Mouse (Mus musculus): Measurements from ENCODE around the gene Ash1l. TPM values are rescaled to one million over a fixed set of nuclear protein-coding genes. Genes with fewer than 3 reads are reported as not detected.
A peak's percentile ranks its signal among the peaks of the same experiment; 100 is the strongest.
"Not testable (repeated sequence)": the region's sequence is repeated elsewhere in the genome, so short reads cannot be mapped to it uniquely, and the experiment has no call there.

Gene Ash1l
- total and polyA plus RNA-seq, 2 experiments = 3.9 to 11.8 TPM

GRCm38 (mm10) chr3:89043359-89043758 lies 92.9 kb downstream of the Ash1l start:
- Histone ChIP-seq H3K4me3 (ENCODE audit: insufficient read depth, low read depth, low read length) (no peak overlapping the region), H3K27ac (replicated peaks; ENCODE audit: insufficient read depth, low read depth, low read length) (no peak overlapping the region), H3K4me1 (ENCODE audit: control insufficient read depth, insufficient read depth, low read length) (no peaks in the 10 kb centered on the region), H3K36me3 (ENCODE audit: control insufficient read depth, insufficient read depth, low read length) (peaks cover 58% of the 10 kb centered on the region), H3K9ac (ENCODE audit: low read depth, low read length) (no peak overlapping the region), H3K27me3 (ENCODE audit: control insufficient read depth, insufficient read depth, low read length) (no peaks in the 10 kb centered on the region), H3K79me2 (ENCODE audit: control insufficient read depth, insufficient read depth, low read length) (no peaks in the 10 kb centered on the region)
- no peak for TF ChIP-seq CTCF (IDR thresholded peaks at IDR 0.05; ENCODE audit: low read depth, low read length)
- TF ChIP-seq POLR2A (IDR thresholded peaks at IDR 0.05; ENCODE audit: extremely low read depth, insufficient read depth, low read length) = no peak
- DNase-seq (ENCODE audit: extremely low read depth, low read depth, low spot score) = no peak
- WGBS = 85% methylated on average over 4 of the region's 4 CpGs

- H3K36me3 ChIP-seq (ENCODE audit: control insufficient read depth, insufficient read depth, low read length) = peaks cover 62% of the 10 kb centered on the region
- no peaks in the 10 kb centered on the region for H3K79me2 ChIP-seq (ENCODE audit: control insufficient read depth, insufficient read depth, low read length)
- no peaks in the 10 kb centered on the region for H3K27me3 ChIP-seq (ENCODE audit: control insufficient read depth, insufficient read depth, low read length)
- no peak overlapping the region for H3K27ac ChIP-seq (replicated peaks; ENCODE audit: insufficient read depth, low read depth, low read length)
- no peak overlapping the region for H3K4me3 ChIP-seq (ENCODE audit: insufficient read depth, low read depth, low read length)
- no peak for DNase-seq (ENCODE audit: extremely low read depth, low read depth, low spot score)
- H3K4me1 ChIP-seq (ENCODE audit: control insufficient read depth, insufficient read depth, low read length) = no peaks in the 10 kb centered on the region
- H3K9ac ChIP-seq (ENCODE audit: low read depth, low read length) = no peak overlapping the region
- WGBS = 97% methylated on average over 9 of the region's 9 CpGs
- TF ChIP-seq POLR2A (IDR thresholded peaks at IDR 0.05; ENCODE audit: extremely low read depth, insufficient read depth, low read length) (no peak), CTCF (IDR thresholded peaks at IDR 0.05; ENCODE audit: low read depth, low read length) (no peak)
Observed at GRCm38 (mm10) chr3:89058361-89058760, 107.9 kb downstream of the Ash1l start.

GRCm38 (mm10) chr3:89058783-89059182 lies 108.4 kb downstream of the Ash1l start:
- no peaks in the 10 kb centered on the region for H3K27me3 ChIP-seq (ENCODE audit: control insufficient read depth, insufficient read depth, low read length)
- 93% methylated on average over 3 of the region's 3 CpGs for WGBS
- peaks cover 64% of the 10 kb centered on the region for H3K36me3 ChIP-seq (ENCODE audit: control insufficient read depth, insufficient read depth, low read length)
- no peak overlapping the region for H3K4me3 ChIP-seq (ENCODE audit: insufficient read depth, low read depth, low read length)
- no peak overlapping the region for H3K9ac ChIP-seq (ENCODE audit: low read depth, low read length)
- DNase-seq (ENCODE audit: extremely low read depth, low read depth, low spot score) = peak; percentile 10
- no peaks in the 10 kb centered on the region for H3K79me2 ChIP-seq (ENCODE audit: control insufficient read depth, insufficient read depth, low read length)
- TF ChIP-seq CTCF (IDR thresholded peaks at IDR 0.05; ENCODE audit: low read depth, low read length) (peak; percentile 59; the same call in 1 of the 2 replicates), POLR2A (IDR thresholded peaks at IDR 0.05; ENCODE audit: extremely low read depth, insufficient read depth, low read length) (no peak)
- H3K27ac ChIP-seq (replicated peaks; ENCODE audit: insufficient read depth, low read depth, low read length) = no peak overlapping the region
- no peaks in the 10 kb centered on the region for H3K4me1 ChIP-seq (ENCODE audit: control insufficient read depth, insufficient read depth, low read length)

GRCm38 (mm10) chr3:89061696-89062095 lies 111.3 kb downstream of the Ash1l start:
- Histone ChIP-seq H3K4me1 (ENCODE audit: control insufficient read depth, insufficient read depth, low read length) (no peaks in the 10 kb centered on the region), H3K27me3 (ENCODE audit: control insufficient read depth, insufficient read depth, low read length) (no peaks in the 10 kb centered on the region), H3K27ac (replicated peaks; ENCODE audit: insufficient read depth, low read depth, low read length) (no peak overlapping the region), H3K9ac (ENCODE audit: low read depth, low read length) (no peak overlapping the region), H3K79me2 (ENCODE audit: control insufficient read depth, insufficient read depth, low read length) (no peaks in the 10 kb centered on the region), H3K4me3 (ENCODE audit: insufficient read depth, low read depth, low read length) (no peak overlapping the region), H3K36me3 (ENCODE audit: control insufficient read depth, insufficient read depth, low read length) (peaks cover 64% of the 10 kb centered on the region)
- no peak for DNase-seq (ENCODE audit: extremely low read depth, low read depth, low spot score)
- TF ChIP-seq CTCF (IDR thresholded peaks at IDR 0.05; ENCODE audit: low read depth, low read length) (no peak), POLR2A (IDR thresholded peaks at IDR 0.05; ENCODE audit: extremely low read depth, insufficient read depth, low read length) (no peak)
- WGBS = 97% methylated on average over 3 of the region's 3 CpGs

- DNase-seq (ENCODE audit: extremely low read depth, low read depth, low spot score) = no peak
- no peaks in the 10 kb centered on the region for H3K79me2 ChIP-seq (ENCODE audit: control insufficient read depth, insufficient read depth, low read length)
- H3K4me1 ChIP-seq (ENCODE audit: control insufficient read depth, insufficient read depth, low read length) = no peaks in the 10 kb centered on the region
- H3K27ac ChIP-seq (replicated peaks; ENCODE audit: insufficient read depth, low read depth, low read length) = no peak overlapping the region
- no peak overlapping the region for H3K4me3 ChIP-seq (ENCODE audit: insufficient read depth, low read depth, low read length)
- peaks cover 72% of the 10 kb centered on the region for H3K36me3 ChIP-seq (ENCODE audit: control insufficient read depth, insufficient read depth, low read length)
- H3K27me3 ChIP-seq (ENCODE audit: control insufficient read depth, insufficient read depth, low read length) = no peaks in the 10 kb centered on the region
- no peak overlapping the region for H3K9ac ChIP-seq (ENCODE audit: low read depth, low read length)
- TF ChIP-seq CTCF (IDR thresholded peaks at IDR 0.05; ENCODE audit: low read depth, low read length) (no peak), POLR2A (IDR thresholded peaks at IDR 0.05; ENCODE audit: extremely low read depth, insufficient read depth, low read length) (no peak)
Observed at GRCm38 (mm10) chr3:89067265-89067664, 116.8 kb downstream of the Ash1l start.

GRCm38 (mm10) chr3:89077383-89077782 lies 127.0 kb downstream of the Ash1l start:
- no peaks in the 10 kb centered on the region for H3K79me2 ChIP-seq (ENCODE audit: control insufficient read depth, insufficient read depth, low read length)
- H3K4me1 ChIP-seq (ENCODE audit: control insufficient read depth, insufficient read depth, low read length) = no peaks in the 10 kb centered on the region
- no peak for TF ChIP-seq CTCF (IDR thresholded peaks at IDR 0.05; ENCODE audit: low read depth, low read length)
- TF ChIP-seq POLR2A (IDR thresholded peaks at IDR 0.05; ENCODE audit: extremely low read depth, insufficient read depth, low read length) = no peak
- no peak overlapping the region for H3K4me3 ChIP-seq (ENCODE audit: insufficient read depth, low read depth, low read length)
- no peaks in the 10 kb centered on the region for H3K27me3 ChIP-seq (ENCODE audit: control insufficient read depth, insufficient read depth, low read length)
- no peak overlapping the region for H3K27ac ChIP-seq (replicated peaks; ENCODE audit: insufficient read depth, low read depth, low read length)
- 80% methylated on average over 9 of the region's 9 CpGs for WGBS
- peak; percentile 30 for DNase-seq (ENCODE audit: extremely low read depth, low read depth, low spot score)
- H3K9ac ChIP-seq (ENCODE audit: low read depth, low read length) = no peak overlapping the region
- peaks cover 54% of the 10 kb centered on the region for H3K36me3 ChIP-seq (ENCODE audit: control insufficient read depth, insufficient read depth, low read length)

- not testable (repeated sequence) for H3K4me1 ChIP-seq (ENCODE audit: control insufficient read depth, insufficient read depth, low read length); DNase-seq (ENCODE audit: extremely low read depth, low read depth, low spot score)
- peaks cover 14% of the 10 kb centered on the region for H3K36me3 ChIP-seq (ENCODE audit: control insufficient read depth, insufficient read depth, low read length)
Observed at GRCm38 (mm10) chr3:89082287-89082686, 131.9 kb downstream of the Ash1l start.

More at GRCm38 (mm10) chr3:89082287-89082686, 131.9 kb downstream of the Ash1l start:
- H3K27ac ChIP-seq (replicated peaks; ENCODE audit: insufficient read depth, low read depth, low read length); H3K9ac ChIP-seq (ENCODE audit: low read depth, low read length); H3K27me3 ChIP-seq (ENCODE audit: control insufficient read depth, insufficient read depth, low read length); H3K4me3 ChIP-seq (ENCODE audit: insufficient read depth, low read depth, low read length); H3K79me2 ChIP-seq (ENCODE audit: control insufficient read depth, insufficient read depth, low read length): not testable (repeated sequence)

Data from liver, adult 2 months (tissue).